In the genomic region with DNA sequence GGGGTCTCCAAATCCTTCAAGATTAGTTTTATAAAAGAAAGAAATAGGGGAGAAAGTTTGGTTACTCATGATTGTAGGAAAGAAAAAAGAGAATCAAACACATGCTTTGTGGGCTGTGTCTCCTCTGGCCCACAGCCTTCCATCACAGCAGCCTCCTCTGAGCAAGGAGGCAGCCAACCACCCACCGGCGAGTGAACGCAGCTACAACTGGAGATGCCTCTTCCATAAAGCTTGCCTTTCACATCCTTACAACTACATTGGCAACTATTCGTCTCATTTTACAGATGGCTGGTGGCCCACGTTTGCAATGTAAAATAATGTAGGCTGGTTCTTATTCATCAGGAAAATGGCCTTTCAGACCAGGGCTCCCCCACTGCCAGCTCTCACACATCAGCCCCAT, we compare ENCODE assay signal across 23 mouse cellular contexts. TPM values are rescaled to one million over a fixed set of nuclear protein-coding genes. Genes with fewer than 3 reads are reported as not detected.
"Had no signal": no experiment of that assay in that cellular context is flagged by ENCODE, and none has a peak within 500 bp of the region (broad histone marks: within the 10 kb centered on the region; RNA-seq: fewer than 3 reads in every experiment).

No protein-coding gene starts in this region.

- H3K4me1 ChIP-seq: midbrain, embryonic 10.5 days; midbrain, embryonic 13.5 days; neural tube, embryonic 13.5 days; neural tube, embryonic 15.5 days had no signal

- ATAC-seq: midbrain, embryonic 13.5 days; midbrain, embryonic 16.5 days had no signal

- DNase-seq: lung, adult 18-20 months; lung, postnatal 4 days; right cerebral cortex, postnatal 25 days; right cerebral cortex, postnatal 4 days; spleen, adult 18-20 months; thymus, adult 18-20 months; thymus, postnatal 14 days; thymus, postnatal 36 days had no signal

- H3K9ac ChIP-seq: lung, embryonic 14.5 days; midbrain, embryonic 13.5 days; neural tube, embryonic 13.5 days; neural tube, embryonic 15.5 days had no signal

- H3K9me3 ChIP-seq: midbrain, embryonic 10.5 days; midbrain, embryonic 13.5 days; neural tube, embryonic 13.5 days; neural tube, embryonic 15.5 days had no signal

- H3K27ac ChIP-seq: midbrain, embryonic 10.5 days; midbrain, embryonic 13.5 days; neural tube, embryonic 13.5 days; neural tube, embryonic 15.5 days had no signal

- H3K4me2 ChIP-seq: lung, embryonic 14.5 days; midbrain, embryonic 13.5 days; neural tube, embryonic 13.5 days; neural tube, embryonic 15.5 days had no signal

- H3K27me3 ChIP-seq: midbrain, embryonic 13.5 days; neural tube, embryonic 13.5 days; neural tube, embryonic 15.5 days had no signal

- H3K4me3 ChIP-seq: midbrain, embryonic 10.5 days; midbrain, embryonic 13.5 days; myocyte; neural tube, embryonic 13.5 days; neural tube, embryonic 15.5 days had no signal

RNA-seq across cellular contexts. Expression of a gene that starts 26.9 kb away (rescaled TPM):
- total RNA-seq: megakaryocyte-erythroid progenitor cell, adult 5-6 weeks had no signal

RNA-seq across cellular contexts. Expression of a gene that starts 54.9 kb away (rescaled TPM):
- total RNA-seq: megakaryocyte, adult 5-6 weeks; megakaryocyte-erythroid progenitor cell, adult 5-6 weeks had no signal
- polyA plus RNA-seq: liver, embryonic 16.5 days; lung, embryonic 14.5 days; lung, embryonic 16.5 days; midbrain, embryonic 10.5 days; midbrain, embryonic 13.5 days; midbrain, embryonic 16.5 days; myocyte; neural tube, embryonic 11.5 days; neural tube, embryonic 13.5 days; neural tube, embryonic 15.5 days; small intestine, adult 2 months; stomach, embryonic 14.5 days; stomach, embryonic 16.5 days had no signal
